Mouse (Mus musculus) ES-Bruce4 (cell line): ENCODE data around the gene Tiam1. TPM values are rescaled to one million over a fixed set of nuclear protein-coding genes. Genes with fewer than 3 reads are reported as not detected.

ENCODE experiments used
- H3K27ac ChIP-seq: 2 replicates; pipeline ENCODE4 v1.5.1; 2012; ENCODE audit warnings: low read length, inconsistent platforms; ENCODE audit not compliant: insufficient read depth
- H3K27me3 ChIP-seq: 2 replicates; pipeline ENCODE4 v1.6.1; 2012; ENCODE audit warnings: mild to moderate bottlenecking, low read length, inconsistent platforms; ENCODE audit not compliant: control insufficient read depth, poor library complexity, insufficient read depth, severe bottlenecking
- H3K36me3 ChIP-seq: 2 replicates; pipeline ENCODE4 v1.6.1; 2012; ENCODE audit warnings: inconsistent platforms, mild to moderate bottlenecking, low read length, moderate library complexity; ENCODE audit not compliant: control insufficient read depth, poor library complexity, insufficient read depth, severe bottlenecking
- H3K4me1 ChIP-seq: one replicate; pipeline ENCODE4 v1.8.1; 2011; ENCODE audit warnings: low read length; ENCODE audit not compliant: control insufficient read depth, insufficient read depth
- H3K4me3 ChIP-seq: 2 replicates; pipeline ENCODE4 v1.5.1; 2011; ENCODE audit warnings: low read depth, mild to moderate bottlenecking, low read length
- H3K9ac ChIP-seq: 2 replicates; pipeline ENCODE4 v1.6.1; 2012; ENCODE audit warnings: low read depth, mild to moderate bottlenecking, inconsistent platforms; ENCODE audit not compliant: poor library complexity, severe bottlenecking
- H3K9me3 ChIP-seq: replicated peaks from 2 replicates; pipeline ENCODE4 v1.6.1; 2012; ENCODE audit warnings: mild to moderate bottlenecking, low read length, inconsistent platforms; ENCODE audit not compliant: control insufficient read depth, poor library complexity, insufficient read depth, severe bottlenecking
- CTCF ChIP-seq: IDR thresholded peaks from one replicate; pipeline ENCODE4 v1.8.1; 2011; ENCODE audit warnings: low read depth, low read length
- EP300 ChIP-seq: IDR thresholded peaks from 2 replicates; pipeline ENCODE4 v1.6.1; 2011; ENCODE audit warnings: low read depth, low read length; ENCODE audit not compliant: insufficient read depth
- POLR2A ChIP-seq: IDR thresholded peaks from one replicate; pipeline ENCODE4 v1.8.1; 2011; ENCODE audit warnings: low read length; ENCODE audit not compliant: insufficient read depth
- polyA plus RNA-seq: library from polyadenylated mRNA; stranded (reverse); fragments of >200 nt; gene quantifications from 2 replicates; pipeline ENCODE4 v1.2.4, GENCODE M21; 2011; ENCODE audit warnings: low read depth; ENCODE audit not compliant: missing spikeins, insufficient read depth, insufficient read length

Tiam1 gene
- polyA plus RNA-seq, 1 experiment: 24.4 TPM

GRCm38 (mm10) chr16:89785795-89786194 is 357.8 kb downstream of the Tiam1 start:
- Histone ChIP-seq H3K27ac (no peak overlapping the region), H3K36me3 (no peaks in the 10 kb centered on the region), H3K4me3 (no peak overlapping the region), H3K9ac (no peak overlapping the region), H3K9me3 (no peaks in the 10 kb centered on the region), H3K27me3 (no peaks in the 10 kb centered on the region), H3K4me1 (no peaks in the 10 kb centered on the region)
- TF ChIP-seq POLR2A (no peak), EP300 (no peak), CTCF (no peak)

DNA sequence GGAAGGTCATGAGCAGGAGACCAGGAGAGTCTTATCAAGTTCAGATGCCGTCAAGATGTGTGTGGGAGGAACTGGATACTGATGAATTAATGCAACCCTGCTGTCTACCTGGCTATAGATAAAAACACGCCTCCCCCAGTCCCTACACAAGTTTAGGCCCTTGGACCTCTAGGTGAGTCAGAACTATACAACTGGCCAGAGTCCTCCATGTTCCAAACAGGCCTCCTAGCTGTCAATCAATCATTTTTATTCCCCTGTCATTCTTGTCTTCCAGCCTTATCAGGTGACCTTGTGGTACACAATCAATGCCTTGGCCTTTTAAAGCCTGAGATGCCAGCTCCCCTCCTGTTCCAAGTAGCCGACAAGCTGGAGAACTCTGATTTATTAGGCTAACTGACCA is 363.9 kb downstream of the Tiam1 start:
- Histone ChIP-seq H3K4me3 (no peak overlapping the region), H3K4me1 (no peaks in the 10 kb centered on the region), H3K27me3 (no peaks in the 10 kb centered on the region), H3K9me3 (no peaks in the 10 kb centered on the region), H3K9ac (no peak overlapping the region), H3K36me3 (no peaks in the 10 kb centered on the region), H3K27ac (no peak overlapping the region)
- TF ChIP-seq EP300 (no peak), CTCF (no peak), POLR2A (no peak)

DNA sequence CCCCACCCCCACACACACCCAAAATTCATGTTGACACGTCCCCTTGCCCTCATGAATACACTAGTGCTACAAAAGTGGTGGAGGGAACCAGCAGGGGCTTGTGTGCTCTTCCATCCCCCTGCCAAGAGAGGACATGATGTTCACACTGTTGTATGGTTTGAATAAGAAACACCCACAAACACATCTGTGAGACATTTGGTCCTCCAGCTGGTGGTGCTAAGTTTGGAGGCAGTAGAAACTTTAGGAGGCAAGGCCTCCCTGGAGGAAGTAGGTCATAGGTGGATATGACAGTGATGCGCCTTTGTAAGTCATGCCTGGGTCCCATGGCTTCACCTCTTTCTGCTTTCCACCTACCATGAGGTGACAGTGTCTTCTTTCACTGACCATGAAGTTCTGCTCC is 366.1 kb downstream of the Tiam1 start:
- Histone ChIP-seq H3K9ac (no peak overlapping the region), H3K4me3 (no peak overlapping the region), H3K36me3 (no peaks in the 10 kb centered on the region), H3K4me1 (no peaks in the 10 kb centered on the region), H3K27ac (no peak overlapping the region), H3K27me3 (no peaks in the 10 kb centered on the region), H3K9me3 (no peaks in the 10 kb centered on the region)
- TF ChIP-seq EP300 (no peak), CTCF (no peak), POLR2A (no peak)

GRCm38 (mm10) chr16:89774553-89774913 is 369.0 kb downstream of the Tiam1 start:
- Histone ChIP-seq H3K36me3 (no peaks in the 10 kb centered on the region), H3K4me1 (no peaks in the 10 kb centered on the region), H3K27me3 (no peaks in the 10 kb centered on the region), H3K4me3 (no peak overlapping the region), H3K27ac (no peak overlapping the region), H3K9ac (no peak overlapping the region), H3K9me3 (peaks cover 5% of the 10 kb centered on the region)
- TF ChIP-seq CTCF: no peak
- no peak for TF ChIP-seq POLR2A
- TF ChIP-seq EP300: no peak

DNA sequence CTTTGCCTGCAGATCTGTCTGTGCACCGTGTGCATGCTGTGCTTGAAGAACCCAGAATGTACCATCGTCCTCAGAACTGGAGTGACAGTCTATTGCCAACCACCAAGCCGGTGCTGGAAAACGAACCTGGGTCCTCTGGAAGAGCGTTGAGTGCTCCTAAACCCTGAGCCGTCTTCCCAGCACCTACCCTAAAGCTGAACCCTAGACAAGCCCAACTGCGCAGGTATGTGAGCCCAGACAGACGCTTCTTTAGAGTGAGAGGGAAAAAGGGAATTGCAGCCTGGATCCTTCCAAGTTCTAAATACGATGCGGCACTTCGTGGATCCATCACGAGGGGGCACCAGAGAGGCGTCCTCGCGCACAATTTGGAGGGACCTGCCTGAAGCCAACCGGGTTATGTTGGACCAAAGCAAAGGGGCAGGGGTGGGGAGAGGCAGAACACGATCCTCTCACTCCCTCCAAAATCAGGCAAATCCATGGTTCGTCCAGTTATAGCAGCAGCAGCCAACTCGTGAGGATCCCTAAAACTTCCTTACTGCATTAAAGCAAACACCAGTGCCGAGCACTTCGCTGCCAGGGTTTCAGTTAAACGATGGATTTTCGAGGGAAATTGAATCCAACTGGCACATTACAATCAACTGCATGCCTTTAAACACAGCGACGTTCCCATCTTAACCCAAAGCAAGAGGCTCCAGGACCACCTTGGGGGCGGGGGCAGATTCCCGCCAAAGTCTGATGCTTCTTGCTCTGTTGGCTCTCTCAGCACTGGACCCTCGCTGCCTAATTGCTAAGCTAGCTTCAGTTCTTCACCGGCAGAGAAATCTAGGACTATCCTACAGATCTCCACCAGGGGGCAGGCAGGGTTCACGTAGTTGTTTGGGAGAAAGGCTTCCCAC is 369.7 kb downstream of the Tiam1 start:
- no peak overlapping the region for H3K27ac ChIP-seq
- peak; percentile 81 for TF ChIP-seq CTCF
- no peak for TF ChIP-seq POLR2A

GRCm38 (mm10) chr16:89765919-89766318 is 377.6 kb downstream of the Tiam1 start:
- Histone ChIP-seq H3K27ac (no peak overlapping the region), H3K4me3 (no peak overlapping the region), H3K9me3 (peaks cover 5% of the 10 kb centered on the region), H3K4me1 (no peaks in the 10 kb centered on the region), H3K27me3 (no peaks in the 10 kb centered on the region), H3K36me3 (no peaks in the 10 kb centered on the region), H3K9ac (no peak overlapping the region)
- TF ChIP-seq CTCF (no peak), EP300 (no peak), POLR2A (no peak)

More for the DNA sequence above, 369.7 kb downstream of the Tiam1 start:
- Histone ChIP-seq H3K9me3 (peaks cover 5% of the 10 kb centered on the region), H3K9ac (no peak overlapping the region), H3K4me1 (no peaks in the 10 kb centered on the region), H3K4me3 (peak overlapping the region; percentile 61), H3K36me3 (no peaks in the 10 kb centered on the region), H3K27me3 (no peaks in the 10 kb centered on the region)
